Mouse (Mus musculus) liver, embryonic 16.5 days (tissue): Measurements from ENCODE around the gene Rftn1. TPM values are rescaled to one million over a fixed set of nuclear protein-coding genes. Genes with fewer than 3 reads are reported as not detected.

Experiments used
- ATAC-seq: fragments of 200-750 bp; cut with Nextera tagmentation; 2 replicates; pipeline ENCODE4 v1.8.0; 2017; ENCODE audit warnings: low read depth, mild to moderate bottlenecking, moderate number of reproducible peaks, moderate library complexity
- H3K27ac ChIP-seq: fragments of 300-500 bp; sonication (generic); 2 replicates; pipeline ENCODE4 v1.5.1; 2014; ENCODE audit warnings: mild to moderate bottlenecking, low read length
- H3K27me3 ChIP-seq: fragments of 300-500 bp; sonication (generic); 2 replicates; pipeline ENCODE4 v1.6.1; 2014; ENCODE audit warnings: low read depth, low read length, mixed read lengths; ENCODE audit not compliant: control insufficient read depth, insufficient read depth
- H3K36me3 ChIP-seq: fragments of 300-500 bp; sonication (generic); 2 replicates; pipeline ENCODE4 v1.6.1; 2014; ENCODE audit warnings: mild to moderate bottlenecking; ENCODE audit not compliant: control insufficient read depth, insufficient read depth
- H3K4me1 ChIP-seq: fragments of 300-500 bp; sonication (generic); 2 replicates; pipeline ENCODE4 v1.6.1; 2014; ENCODE audit warnings: low read depth, low read length, mixed read lengths; ENCODE audit not compliant: control insufficient read depth
- H3K4me2 ChIP-seq: fragments of 300-500 bp; sonication (generic); 2 replicates; pipeline ENCODE4 v1.6.1; 2014; ENCODE audit warnings: low read depth, low read length, mixed read lengths
- H3K4me3 ChIP-seq: fragments of 300-500 bp; sonication (generic); 2 replicates; pipeline ENCODE4 v1.5.1; 2014; ENCODE audit warnings: low read depth, mild to moderate bottlenecking, low read length
- H3K9ac ChIP-seq: fragments of 300-500 bp; sonication (generic); 2 replicates; pipeline ENCODE4 v1.6.1; 2014; ENCODE audit warnings: low read depth, low read length
- H3K9me3 ChIP-seq: fragments of 300-500 bp; sonication (generic); replicated peaks from 2 replicates; pipeline ENCODE4 v1.6.1; 2016; ENCODE audit warnings: low read length; ENCODE audit not compliant: control insufficient read depth
- WGBS: fragments of 180-500 bp; shearing (Covaris S2); extraction: QIAGEN DNeasy Blood & Tissue Kit; methylation state at CpG from one replicate; pipeline ENCODE4 v1.1.7; 2014; ENCODE audit not compliant: insufficient replicate concordance; 5-methylcytosine and 5-hydroxymethylcytosine counted together
- polyA plus RNA-seq: library from polyadenylated mRNA; unstranded; fragments of >200 nt; fragmentation: Nextera tagmentation; extraction: Ambion mirVana; gene quantifications from 2 replicates; pipeline ENCODE4 v1.2.1, GENCODE M21; 2015

The Rftn1 gene
- polyA plus RNA-seq, 1 experiment from 2014 or later: 4.0 TPM

DNA sequence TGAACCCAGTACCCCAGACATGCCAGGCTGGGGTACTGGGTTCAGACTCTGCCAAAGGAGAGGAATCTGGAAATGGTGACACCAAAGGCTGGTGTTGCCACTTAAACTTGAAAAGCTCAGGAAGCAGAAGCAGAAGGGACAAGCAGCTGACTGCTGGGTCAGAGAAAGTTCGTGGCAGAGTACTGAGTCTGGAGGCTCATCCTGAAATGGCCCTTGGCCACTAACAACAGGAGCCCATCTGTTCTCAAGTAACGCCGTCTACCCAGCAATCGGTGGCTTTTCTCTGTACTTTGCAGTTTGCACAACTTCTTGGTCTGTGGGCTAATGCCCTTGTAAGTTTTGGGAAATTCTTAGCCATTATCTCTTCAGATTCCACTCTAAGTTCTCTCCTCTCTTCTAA lies 60.1 kb downstream of the Rftn1 start:
- H3K9me3 ChIP-seq: no peaks in the 10 kb centered on the region
- H3K9ac ChIP-seq: no peak overlapping the region
- H3K27me3 ChIP-seq: no peaks in the 10 kb centered on the region
- H3K36me3 ChIP-seq: no peaks in the 10 kb centered on the region
- H3K4me1 ChIP-seq: no peaks in the 10 kb centered on the region; the same call in 1 of the 2 replicates
- ATAC-seq: no peak
- H3K4me2 ChIP-seq: no peak overlapping the region
- H3K27ac ChIP-seq: no peak overlapping the region
- WGBS: 62% methylated on average over 4 of the region's 4 CpGs
- no peak overlapping the region for H3K4me3 ChIP-seq

DNA sequence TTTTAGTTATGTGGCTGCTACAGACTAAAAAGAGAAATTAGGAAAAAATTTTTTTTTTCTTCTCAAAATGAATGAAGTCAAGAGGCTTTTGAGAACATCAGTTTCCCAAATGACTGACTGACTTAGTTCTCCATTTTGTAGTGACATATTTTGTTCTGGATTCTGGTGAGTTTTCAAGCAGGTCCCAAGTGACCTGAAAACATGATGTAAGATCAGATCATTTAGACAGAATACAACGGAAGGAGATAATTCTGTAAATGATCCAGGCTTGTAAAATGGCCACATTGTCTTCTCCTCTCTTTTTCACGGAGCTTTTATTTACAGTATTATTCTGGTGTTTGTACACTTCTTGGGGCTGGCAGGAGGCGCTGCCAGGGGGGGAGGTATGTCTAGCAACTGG lies 62.1 kb downstream of the Rftn1 start:
- 68% methylated on average over 3 of the region's 3 CpGs for WGBS
- Histone ChIP-seq H3K4me3 (no peak overlapping the region), H3K4me2 (no peak overlapping the region), H3K27me3 (no peaks in the 10 kb centered on the region), H3K9ac (no peak overlapping the region), H3K4me1 (no peaks in the 10 kb centered on the region; the same call in 1 of the 2 replicates), H3K36me3 (no peaks in the 10 kb centered on the region), H3K9me3 (no peaks in the 10 kb centered on the region), H3K27ac (no peak overlapping the region)
- no peak for ATAC-seq

DNA sequence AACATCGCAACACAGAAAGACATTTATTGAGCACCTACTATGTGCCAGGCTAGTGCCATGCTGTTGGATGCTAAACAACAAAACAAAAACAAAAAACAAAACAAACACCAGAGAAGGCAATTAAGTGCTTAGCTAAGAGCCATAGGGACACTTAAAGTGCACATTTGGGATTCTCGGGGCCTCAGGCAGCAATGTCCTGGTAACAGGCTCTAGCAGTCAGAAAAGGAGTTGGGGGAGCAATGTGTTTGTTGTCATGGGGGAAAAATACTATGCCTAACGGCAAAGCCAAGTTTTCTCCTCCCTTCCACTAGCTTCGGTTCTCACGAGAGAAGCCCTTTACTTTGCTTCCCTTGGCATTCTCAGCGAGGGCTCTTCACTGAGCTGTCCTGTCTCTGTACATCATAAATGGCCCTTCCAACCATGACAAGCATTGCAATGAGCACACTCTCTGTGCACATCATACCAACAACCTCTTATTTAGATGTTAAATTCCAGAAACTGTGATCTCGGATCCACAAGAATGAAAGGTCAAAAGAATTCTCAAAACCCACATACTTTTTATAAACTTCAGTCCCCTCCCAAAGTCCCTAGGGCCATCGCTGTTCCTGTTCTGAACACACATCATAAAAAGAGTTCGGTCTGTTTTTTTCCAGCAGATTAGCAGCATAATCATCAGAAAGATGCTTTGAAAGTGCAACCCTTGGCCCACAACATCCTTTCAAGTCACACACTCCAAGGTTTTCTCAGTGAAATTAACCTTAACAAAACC lies 63.2 kb downstream of the Rftn1 start:
- WGBS: 77% methylated on average over 9 of the region's 9 CpGs
- H3K27ac ChIP-seq: no peak overlapping the region
- no peaks in the 10 kb centered on the region; the same call in 1 of the 2 replicates for H3K4me1 ChIP-seq
- H3K27me3 ChIP-seq: no peaks in the 10 kb centered on the region
- no peak overlapping the region for H3K9ac ChIP-seq
- H3K4me3 ChIP-seq: no peak overlapping the region
- H3K9me3 ChIP-seq: no peaks in the 10 kb centered on the region
- no peaks in the 10 kb centered on the region for H3K36me3 ChIP-seq
- ATAC-seq: no peak
- H3K4me2 ChIP-seq: no peak overlapping the region

DNA sequence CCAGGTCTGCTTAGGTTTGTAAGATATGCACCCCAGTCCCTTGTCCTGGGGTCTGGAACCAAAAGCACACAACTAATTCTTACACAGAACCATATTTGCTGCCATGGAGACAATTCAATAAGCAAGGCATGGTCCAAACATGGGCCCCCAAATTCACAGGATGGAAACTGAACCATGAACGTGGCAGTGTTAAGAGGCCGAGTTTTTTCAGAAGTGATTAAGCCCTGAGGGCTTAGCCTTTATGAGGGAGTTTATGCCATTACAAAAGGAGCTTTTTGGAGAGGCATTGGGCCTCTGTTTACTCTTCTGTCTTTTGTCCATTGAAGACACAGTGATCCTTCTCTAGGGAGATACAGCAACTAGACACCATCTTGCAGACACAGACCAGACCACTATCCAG lies 63.9 kb downstream of the Rftn1 start:
- Histone ChIP-seq H3K36me3 (no peaks in the 10 kb centered on the region), H3K4me3 (no peak overlapping the region), H3K4me2 (no peak overlapping the region), H3K9me3 (no peaks in the 10 kb centered on the region), H3K9ac (no peak overlapping the region), H3K27ac (no peak overlapping the region), H3K4me1 (no peaks in the 10 kb centered on the region; the same call in 1 of the 2 replicates), H3K27me3 (no peaks in the 10 kb centered on the region)
- ATAC-seq: no peak
- 66% methylated on average over 2 of the region's 2 CpGs for WGBS

DNA sequence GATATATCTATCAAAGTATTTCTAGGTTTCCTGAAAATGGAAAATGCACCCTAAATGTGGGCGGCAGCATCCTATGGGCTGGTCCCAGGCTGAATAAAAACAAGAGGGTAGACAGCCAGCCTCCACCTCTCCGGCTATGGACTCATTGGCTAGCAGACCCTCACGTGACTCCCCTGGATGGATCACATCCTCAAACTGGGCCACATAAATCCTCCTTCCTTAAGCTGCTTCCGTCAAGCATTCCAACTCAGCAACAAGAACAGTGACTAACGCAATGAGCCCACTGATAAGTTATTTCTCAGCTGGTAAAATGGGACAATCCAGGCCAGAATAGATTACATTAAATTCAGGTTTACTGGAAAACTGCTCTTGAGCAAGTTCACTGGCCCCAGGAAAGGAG lies 64.6 kb downstream of the Rftn1 start:
- no peak overlapping the region for H3K27ac ChIP-seq
- WGBS: 62% methylated on average over 5 of the region's 5 CpGs
- H3K27me3 ChIP-seq: no peaks in the 10 kb centered on the region
- ATAC-seq: no peak
- no peak overlapping the region for H3K4me3 ChIP-seq
- H3K9ac ChIP-seq: no peak overlapping the region
- no peaks in the 10 kb centered on the region for H3K36me3 ChIP-seq
- no peak overlapping the region for H3K4me2 ChIP-seq
- no peaks in the 10 kb centered on the region for H3K9me3 ChIP-seq
- no peaks in the 10 kb centered on the region; the same call in 1 of the 2 replicates for H3K4me1 ChIP-seq

DNA sequence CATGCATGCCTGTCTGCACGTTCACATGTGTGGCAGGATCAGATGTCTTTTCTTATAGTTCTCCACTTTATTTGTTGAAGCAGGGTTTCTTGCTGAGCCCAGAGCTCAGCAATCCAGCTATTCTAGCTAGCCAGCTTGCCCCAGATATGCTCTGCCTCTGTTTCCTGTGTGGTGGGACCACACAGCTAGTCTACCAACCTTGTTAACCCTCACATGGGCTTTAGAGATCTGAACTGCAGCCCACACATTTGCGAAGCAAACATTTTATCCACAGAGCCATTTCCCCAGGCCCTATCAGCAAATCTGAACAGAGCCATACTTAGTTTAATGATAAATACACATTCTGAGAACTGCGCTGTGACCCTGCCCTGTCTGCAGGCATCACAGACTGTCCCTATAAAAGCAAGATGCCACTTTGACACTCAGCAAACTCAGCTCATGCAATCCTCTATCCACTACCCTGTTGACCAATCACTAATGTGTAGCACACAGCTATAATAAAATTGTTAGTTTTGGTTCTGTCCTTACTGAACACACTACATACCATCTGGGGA lies 65.2 kb downstream of the Rftn1 start:
- Histone ChIP-seq H3K4me2 (no peak overlapping the region), H3K4me3 (no peak overlapping the region), H3K9ac (no peak overlapping the region), H3K27me3 (no peaks in the 10 kb centered on the region), H3K9me3 (no peaks in the 10 kb centered on the region), H3K27ac (no peak overlapping the region), H3K4me1 (no peaks in the 10 kb centered on the region; the same call in 1 of the 2 replicates), H3K36me3 (no peaks in the 10 kb centered on the region)
- ATAC-seq: no peak
- WGBS: 27% methylated on average over 3 of the region's 3 CpGs

DNA sequence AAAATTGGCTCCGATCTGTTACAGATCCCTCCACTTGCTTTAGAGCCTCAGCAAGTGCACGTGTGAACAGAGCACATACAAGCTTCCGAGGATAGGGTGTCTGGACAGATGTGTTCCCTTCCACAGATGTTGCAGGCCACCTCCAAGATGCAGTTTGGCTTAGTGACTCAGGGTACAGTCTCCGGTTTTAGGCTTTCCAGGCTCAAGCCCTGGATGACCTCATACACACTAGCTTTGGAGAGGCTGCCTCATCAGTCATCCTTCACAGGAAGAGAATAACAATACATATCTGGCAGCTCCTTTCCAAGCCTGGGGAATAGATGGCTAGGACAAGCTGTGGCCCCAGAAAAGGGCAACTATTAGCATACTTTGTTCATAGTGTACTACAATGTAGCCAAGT lies 65.8 kb downstream of the Rftn1 start:
- no peaks in the 10 kb centered on the region for H3K27me3 ChIP-seq
- H3K9me3 ChIP-seq: no peaks in the 10 kb centered on the region
- no peak for ATAC-seq
- no peak overlapping the region for H3K4me2 ChIP-seq
- no peak overlapping the region for H3K27ac ChIP-seq
- no peaks in the 10 kb centered on the region; the same call in 1 of the 2 replicates for H3K4me1 ChIP-seq
- H3K4me3 ChIP-seq: no peak overlapping the region
- H3K9ac ChIP-seq: no peak overlapping the region
- WGBS: 73% methylated on average over 4 of the region's 4 CpGs
- no peaks in the 10 kb centered on the region for H3K36me3 ChIP-seq

DNA sequence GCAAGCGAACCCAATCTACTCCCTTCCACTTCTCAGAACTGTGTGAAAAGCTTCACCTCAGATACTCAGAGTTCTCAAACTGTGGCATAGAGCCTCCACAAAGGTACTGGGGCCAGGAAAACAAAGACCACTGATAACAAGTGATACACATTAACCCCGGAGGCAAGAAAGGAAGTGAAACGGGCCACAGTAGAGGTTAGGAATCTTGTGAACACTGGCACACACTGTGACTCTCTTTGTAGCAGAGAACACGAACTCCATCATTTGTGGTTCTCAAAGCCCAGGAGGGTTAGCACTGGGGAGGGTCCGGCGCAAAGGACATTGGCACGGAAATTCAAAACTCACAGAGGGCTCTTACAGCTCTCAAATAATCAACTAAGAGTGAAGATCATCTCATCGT lies 67.9 kb downstream of the Rftn1 start:
- Histone ChIP-seq H3K27ac (no peak overlapping the region), H3K9me3 (no peaks in the 10 kb centered on the region), H3K4me1 (no peaks in the 10 kb centered on the region; the same call in 1 of the 2 replicates), H3K27me3 (no peaks in the 10 kb centered on the region), H3K9ac (no peak overlapping the region), H3K36me3 (no peaks in the 10 kb centered on the region), H3K4me2 (no peak overlapping the region), H3K4me3 (no peak overlapping the region)
- no peak for ATAC-seq
- WGBS: 57% methylated on average over 8 of the region's 8 CpGs

DNA sequence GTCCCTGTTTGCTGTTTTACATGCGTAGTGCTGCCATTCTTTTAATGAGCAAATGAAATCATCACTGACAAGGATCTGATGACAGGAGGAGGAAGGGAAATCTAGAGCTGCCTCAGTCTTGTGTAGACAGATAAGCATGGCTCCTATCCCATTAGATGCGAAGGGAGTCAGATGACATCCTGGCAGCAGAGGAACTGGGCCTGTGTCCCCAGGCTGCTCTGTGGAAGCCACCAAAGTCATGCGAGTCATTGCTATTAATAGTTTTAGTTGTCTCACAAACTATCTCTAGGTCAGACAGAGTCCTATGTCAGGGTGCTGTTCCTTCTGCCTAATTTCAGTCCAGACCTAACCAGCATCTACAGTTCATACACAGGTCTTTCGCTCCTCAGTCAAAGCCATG lies 70.4 kb downstream of the Rftn1 start:
- H3K9ac ChIP-seq: no peak overlapping the region
- no peaks in the 10 kb centered on the region for H3K27me3 ChIP-seq
- ATAC-seq: no peak
- H3K27ac ChIP-seq: no peak overlapping the region
- H3K4me1 ChIP-seq: no peaks in the 10 kb centered on the region; the same call in 1 of the 2 replicates
- no peak overlapping the region for H3K4me3 ChIP-seq
- WGBS: 55% methylated on average over 4 of the region's 4 CpGs
- H3K36me3 ChIP-seq: no peaks in the 10 kb centered on the region
- no peak overlapping the region for H3K4me2 ChIP-seq
- no peaks in the 10 kb centered on the region for H3K9me3 ChIP-seq
